Mouse (Mus musculus): ENCODE measurements around the gene Icos. TPM values are rescaled to one million over a fixed set of nuclear protein-coding genes. Genes with fewer than 3 reads are reported as not detected.

The Icos gene
- polyA plus RNA-seq, 1 experiment from 2014 or later: 0.50 TPM

- Histone ChIP-seq H3K4me1 (peaks cover 9% of the 10 kb centered on the region), H3K9me3 (no peaks in the 10 kb centered on the region), H3K27ac (no peak overlapping the region), H3K4me3 (no peak overlapping the region), H3K9ac (no peak overlapping the region), H3K4me2 (no peak overlapping the region), H3K36me3 (no peaks in the 10 kb centered on the region), H3K27me3 (no peaks in the 10 kb centered on the region)
- 71% methylated on average over 3 of the region's 3 CpGs for WGBS
- no peak for ATAC-seq (ENCODE audit: insufficient number of reproducible peaks, low FRiP score, low TSS enrichment, low read depth)
Measured at GRCm38 (mm10) chr1:61046055-61046705, 68.5 kb downstream of the Icos start.

GRCm38 (mm10) chr1:61047336-61047735 lies 69.6 kb downstream of the Icos start:
- Histone ChIP-seq H3K9me3 (no peaks in the 10 kb centered on the region), H3K36me3 (no peaks in the 10 kb centered on the region), H3K27me3 (no peaks in the 10 kb centered on the region), H3K9ac (no peak overlapping the region), H3K4me2 (no peak overlapping the region), H3K4me3 (no peak overlapping the region), H3K4me1 (peaks cover 6% of the 10 kb centered on the region), H3K27ac (no peak overlapping the region)
- 84% methylated on average over 3 of the region's 3 CpGs for WGBS
- ATAC-seq (ENCODE audit: insufficient number of reproducible peaks, low FRiP score, low TSS enrichment, low read depth): no peak

Other genes with a start within 250 kb of the Icos start
- gene Ctla4, start 90.9 kb upstream of the Icos start, polyA plus RNA-seq (2015; fragmentation: Nextera tagmentation; extraction: Ambion mirVana): 0.29 and 0.51 TPM in 2 replicates

Measured in limb, embryonic 15.5 days (tissue).